Mouse (Mus musculus) lung, postnatal 4 days (tissue): ENCODE measurements around the gene Cavin4.
A peak's percentile ranks its signal among the peaks of the same experiment; 100 is the strongest.

Experiments used
- DNase-seq, 2 experiments: peaks; one replicate each; pipeline ENCODE4 v3.0.0; 2021

Gene Cavin4

GRCm38 (mm10) chr4:48663271-48663670, at the start of gene Cavin4:
Gene Cavin4, plus strand, starts transcription at chr4:48663514.
- DNase-seq: no peak

GRCm38 (mm10) chr4:48615483-48615882, 47.8 kb upstream of the Cavin4 start:
- no peak for DNase-seq

- no peak for DNase-seq
Observed at GRCm38 (mm10) chr4:48617201-48617600, 46.1 kb upstream of the Cavin4 start.

- DNase-seq: no peak
Observed at GRCm38 (mm10) chr4:48620121-48620520, 43.2 kb upstream of the Cavin4 start.

GRCm38 (mm10) chr4:48622246-48622645, 41.1 kb upstream of the Cavin4 start:
- no peak for DNase-seq

DNA sequence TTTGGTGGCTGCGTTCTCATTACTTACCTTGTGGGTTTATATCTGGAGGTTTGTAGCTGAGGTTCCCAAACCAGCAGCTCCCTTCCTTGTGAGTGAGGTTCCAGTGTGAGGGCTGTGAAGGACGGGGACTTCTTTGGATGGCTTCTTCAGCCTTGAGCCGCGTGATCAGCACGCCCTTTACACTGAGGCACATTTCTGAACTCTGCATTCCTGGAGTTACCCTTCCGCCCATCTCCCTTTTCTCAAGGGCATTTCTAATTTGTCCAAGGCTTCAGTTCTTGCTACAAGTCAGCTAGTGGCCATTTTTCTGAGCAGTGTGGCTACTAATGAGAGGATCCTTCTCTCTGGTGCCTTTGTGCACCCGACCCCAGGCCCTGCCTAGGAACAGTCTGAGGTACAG, 40.4 kb upstream of the Cavin4 start:
- no peak for DNase-seq

DNA sequence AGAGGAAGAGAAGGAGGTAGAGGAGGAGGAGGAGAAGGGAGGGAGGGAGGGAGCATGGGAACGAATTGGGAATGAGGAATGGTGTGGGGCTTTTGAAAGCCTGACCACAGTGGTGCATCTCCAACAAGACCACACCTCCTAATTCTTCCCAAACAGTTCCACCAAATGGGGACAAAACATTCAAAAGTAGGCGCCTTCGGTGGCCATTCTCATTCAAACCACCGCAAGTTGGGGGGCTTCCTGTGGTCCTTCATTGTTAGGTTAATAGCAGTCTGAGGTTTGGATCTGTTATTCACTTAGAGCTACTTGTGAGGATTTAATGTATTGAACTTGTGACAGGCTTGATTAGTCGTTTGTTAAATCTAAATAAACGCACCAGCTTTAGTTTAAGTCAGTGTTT, 38.4 kb upstream of the Cavin4 start:
- no peak for DNase-seq

DNA sequence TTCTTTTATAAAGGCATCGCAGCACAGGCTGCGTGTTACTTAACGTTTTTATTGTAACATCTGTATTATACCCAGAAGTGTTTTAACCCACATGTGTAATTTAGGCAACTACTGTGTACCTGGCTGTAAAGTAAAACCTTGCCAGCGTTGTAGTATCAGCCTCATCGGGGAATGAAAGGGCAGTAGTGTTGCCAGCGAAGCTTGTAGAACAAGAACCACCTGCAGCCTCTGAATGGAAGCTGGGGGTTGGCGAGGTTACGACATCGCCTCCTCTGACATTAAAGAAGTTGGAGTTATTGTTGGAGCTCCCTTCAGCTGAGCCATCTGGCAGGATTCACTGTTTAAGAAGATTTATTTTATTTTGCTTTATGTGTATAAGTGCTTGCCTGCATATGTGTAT, 37.5 kb upstream of the Cavin4 start:
- no peak for DNase-seq

DNA sequence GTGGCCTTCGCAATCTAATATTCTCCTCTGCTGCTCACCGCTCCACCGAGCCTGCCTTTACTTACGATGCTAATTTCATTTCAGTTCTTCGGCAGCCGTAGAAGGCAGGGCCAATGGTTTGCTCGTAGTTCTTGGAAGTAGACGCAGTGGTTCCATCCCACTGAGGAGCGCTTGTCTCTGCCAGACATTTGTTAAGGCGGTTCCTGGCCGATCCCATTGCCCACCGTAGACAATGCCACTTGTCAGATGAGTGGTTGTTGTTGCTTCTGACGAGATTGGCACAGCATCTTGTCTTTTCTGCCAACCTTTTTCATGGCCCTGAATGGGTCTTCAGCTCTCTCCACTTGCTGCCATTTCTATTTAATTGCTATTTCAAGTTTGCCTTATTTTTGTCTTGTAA, 33.9 kb upstream of the Cavin4 start:
- DNase-seq: no peak

- no peak for DNase-seq
Observed at GRCm38 (mm10) chr4:48633529-48633928, 29.8 kb upstream of the Cavin4 start.

GRCm38 (mm10) chr4:48634058-48634457, 29.3 kb upstream of the Cavin4 start:
- peak in 1 of 2 experiments; percentile 16 for DNase-seq

DNA sequence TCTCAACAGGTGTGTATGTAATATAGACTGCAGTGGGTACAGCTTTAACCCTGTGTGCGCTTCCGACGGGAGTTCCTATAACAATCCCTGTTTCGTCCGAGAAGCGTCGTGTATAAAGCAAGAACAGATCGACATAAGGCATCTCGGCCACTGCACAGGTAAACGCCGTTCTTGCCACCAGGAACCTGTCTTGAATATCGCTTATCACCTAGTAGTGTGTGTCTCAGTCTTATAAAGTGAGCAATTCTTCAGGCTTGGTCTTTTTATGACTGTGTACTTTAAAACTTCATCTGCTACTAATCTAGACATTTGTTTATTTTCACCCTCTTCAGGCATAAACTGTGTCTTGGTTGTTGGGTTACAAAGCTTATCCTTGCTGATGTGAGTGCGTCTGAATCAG, 26.5 kb upstream of the Cavin4 start:
- DNase-seq: no peak

DNA sequence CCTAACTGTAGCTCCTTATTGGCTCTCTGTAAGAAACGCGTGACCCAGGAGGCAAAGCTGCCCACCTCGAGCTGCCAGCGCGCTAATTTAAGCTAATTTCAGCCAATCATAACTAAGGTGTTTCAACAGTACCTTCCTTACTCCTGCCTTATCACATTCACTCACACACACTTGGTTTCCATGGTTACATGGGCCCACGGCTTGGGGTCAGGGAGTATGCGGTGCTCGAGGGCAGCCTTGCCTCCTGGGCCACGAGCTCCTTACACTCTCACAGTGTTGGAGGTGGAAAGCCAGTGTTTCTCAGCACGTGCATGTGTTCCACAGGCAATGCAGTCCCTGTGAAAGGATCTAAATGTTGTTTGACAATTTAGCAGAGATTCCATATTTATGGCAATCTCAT, 25.2 kb upstream of the Cavin4 start:
- no peak for DNase-seq

DNA sequence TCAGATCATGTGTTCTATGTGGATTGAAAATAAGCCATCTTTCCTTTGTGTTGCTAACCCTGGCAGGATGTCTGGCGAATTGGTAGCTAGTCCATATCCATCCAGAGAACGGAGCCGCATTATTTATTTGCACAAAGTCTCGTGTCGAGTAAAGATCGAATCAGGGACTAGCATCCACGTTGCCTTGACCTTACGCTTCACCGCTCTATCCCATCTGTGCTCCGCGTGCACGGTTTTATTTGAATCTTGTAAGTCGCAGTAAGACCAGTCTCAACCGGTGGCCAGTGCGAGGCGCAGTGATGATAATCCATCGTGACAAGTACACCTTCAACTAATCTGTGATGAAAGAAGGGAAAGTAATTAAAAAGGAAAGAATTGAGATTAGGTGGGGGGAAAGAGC, 23.8 kb upstream of the Cavin4 start:
- no peak for DNase-seq

GRCm38 (mm10) chr4:48643801-48644200, 19.5 kb upstream of the Cavin4 start:
- no peak for DNase-seq

DNA sequence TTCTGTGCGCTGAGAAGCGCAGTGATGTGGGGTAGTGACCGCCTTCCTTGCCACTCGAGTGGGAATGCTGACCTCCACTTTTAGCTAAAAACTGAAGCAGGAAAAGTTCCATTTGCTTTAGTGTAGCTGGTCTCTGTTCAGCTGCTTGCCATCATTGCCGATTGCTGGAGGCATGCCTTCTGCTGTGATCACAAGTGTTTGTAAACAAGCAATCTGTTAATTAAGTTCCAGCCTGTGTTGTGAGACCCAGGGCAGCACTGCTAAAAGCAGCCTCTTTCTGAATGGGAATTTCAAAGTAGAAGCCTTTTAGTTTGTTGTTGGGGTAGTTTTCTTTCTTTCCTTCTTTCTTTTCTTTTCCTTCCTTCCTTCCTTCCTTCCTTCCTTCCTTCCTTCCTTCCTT, 17.2 kb upstream of the Cavin4 start:
- peak in 1 of 2 experiments; percentile 36 for DNase-seq

- no peak for DNase-seq
Observed at GRCm38 (mm10) chr4:48650617-48651360, 12.5 kb upstream of the Cavin4 start.

- no peak for DNase-seq
Observed at GRCm38 (mm10) chr4:48654118-48654517, 9.2 kb upstream of the Cavin4 start.

GRCm38 (mm10) chr4:48656530-48656929, 6.8 kb upstream of the Cavin4 start:
- DNase-seq: no peak

- no peak for DNase-seq
Observed at GRCm38 (mm10) chr4:48660144-48660543, 3.2 kb upstream of the Cavin4 start.

GRCm38 (mm10) chr4:48660619-48661575, 2.4 kb upstream of the Cavin4 start:
- DNase-seq: no peak

- DNase-seq: no peak
Observed at GRCm38 (mm10) chr4:48664021-48664420, 707 bp downstream of the Cavin4 start.

DNA sequence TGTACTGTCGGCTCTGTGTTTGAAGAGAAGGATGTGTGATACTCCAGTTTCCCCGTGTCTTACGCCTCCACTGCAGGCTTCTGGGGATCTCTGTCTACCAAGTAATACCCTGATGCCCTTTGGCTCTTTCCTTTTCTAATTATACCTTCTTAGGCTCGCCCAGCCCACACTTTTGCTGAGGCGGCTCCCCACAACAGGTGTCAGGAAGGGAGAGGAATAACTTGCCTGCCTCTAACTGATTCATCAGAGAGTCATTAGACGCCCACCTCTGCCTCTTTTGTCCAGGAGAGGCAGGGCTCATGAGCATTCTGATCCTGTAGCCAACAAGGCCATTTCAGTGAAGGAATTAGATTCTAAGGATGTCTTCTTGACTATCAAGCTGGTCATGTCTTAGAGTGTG, 4.0 kb downstream of the Cavin4 start:
- no peak for DNase-seq

DNA sequence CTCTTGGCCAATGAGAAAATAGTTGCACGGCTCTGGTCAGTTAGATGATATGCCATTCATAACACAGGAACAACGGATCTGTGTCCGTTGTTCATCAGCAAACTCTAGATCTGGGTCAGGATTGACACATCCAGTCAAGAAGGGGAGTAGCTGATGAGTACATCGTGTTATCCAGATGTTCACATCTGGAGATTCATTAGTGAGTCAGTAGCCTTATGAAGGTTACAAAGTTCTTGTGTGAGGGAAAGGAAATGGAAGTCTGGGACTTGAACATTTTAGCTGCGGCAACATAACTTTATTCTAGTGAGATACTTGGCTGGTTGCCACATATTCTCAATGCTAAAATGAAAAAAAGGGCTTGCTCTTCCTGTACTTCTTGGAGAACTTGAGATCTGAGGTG, 9.6 kb downstream of the Cavin4 start:
- no peak for DNase-seq
